Mouse (Mus musculus) kidney, postnatal 14 days (tissue): ENCODE results near the gene Tmem209.

Experiments
- DNase-seq: peaks from one replicate; pipeline ENCODE4 v3.0.0; 2022; ENCODE audit warnings: mixed read lengths

Gene Tmem209

GRCm38 (mm10) chr6:30535340-30535739 is 25.8 kb upstream of the Tmem209 start:
- peak; percentile 44 for DNase-seq

- DNase-seq, result no peak
These were observed 19.2 kb upstream of the Tmem209 start for GRCm38 (mm10) chr6:30528800-30529199.

- DNase-seq, result peak; percentile 74
These were observed 17.3 kb upstream of the Tmem209 start for GRCm38 (mm10) chr6:30526586-30527515.

GRCm38 (mm10) chr6:30525456-30526332 is 16.1 kb upstream of the Tmem209 start:
- peak; percentile 21 for DNase-seq

GRCm38 (mm10) chr6:30520400-30520799 is 10.8 kb upstream of the Tmem209 start:
- DNase-seq, result no peak

- DNase-seq, result no peak
These were observed 4.7 kb upstream of the Tmem209 start for GRCm38 (mm10) chr6:30514242-30514641.

- no peak for DNase-seq
These were observed 708 bp upstream of the Tmem209 start for GRCm38 (mm10) chr6:30510291-30510690.

GRCm38 (mm10) chr6:30508824-30509223 is 759 bp downstream of the Tmem209 start:
- no peak for DNase-seq

GRCm38 (mm10) chr6:30499049-30499448 is 10.5 kb downstream of the Tmem209 start:
- no peak for DNase-seq

- DNase-seq, result no peak
These were observed 23.1 kb downstream of the Tmem209 start for GRCm38 (mm10) chr6:30486504-30486903.

GRCm38 (mm10) chr6:30482908-30483307 is 26.7 kb downstream of the Tmem209 start:
- DNase-seq, result no peak

- DNase-seq, result no peak
These were observed 30.2 kb downstream of the Tmem209 start for GRCm38 (mm10) chr6:30479418-30479817.

- DNase-seq, result no peak
These were observed 31.8 kb downstream of the Tmem209 start for GRCm38 (mm10) chr6:30477784-30478183.

- no peak for DNase-seq
These were observed 32.3 kb downstream of the Tmem209 start for GRCm38 (mm10) chr6:30477210-30477714.

- DNase-seq, result no peak
These were observed 33.4 kb downstream of the Tmem209 start for GRCm38 (mm10) chr6:30476025-30476765.

GRCm38 (mm10) chr6:30471706-30472105 is 37.9 kb downstream of the Tmem209 start:
- no peak for DNase-seq

- DNase-seq, result no peak
These were observed 40.2 kb downstream of the Tmem209 start for GRCm38 (mm10) chr6:30469370-30469769.

- peak; percentile 71 for DNase-seq
These were observed 40.9 kb downstream of the Tmem209 start for GRCm38 (mm10) chr6:30468684-30469083.

- DNase-seq, result no peak
These were observed 41.5 kb downstream of the Tmem209 start for GRCm38 (mm10) chr6:30468058-30468457.

GRCm38 (mm10) chr6:30465586-30465985 is 44.0 kb downstream of the Tmem209 start:
- DNase-seq, result no peak

GRCm38 (mm10) chr6:30462822-30463221 is 46.8 kb downstream of the Tmem209 start:
- DNase-seq, result no peak

GRCm38 (mm10) chr6:30461755-30462344 is 47.7 kb downstream of the Tmem209 start:
- no peak for DNase-seq
